Mouse (Mus musculus) activated CD4-positive, CD25-positive, alpha-beta regulatory T cell, adult 4 months (primary cell): ENCODE results near the gene Brwd1. TPM values are rescaled to one million over a fixed set of nuclear protein-coding genes. Genes with fewer than 3 reads are reported as not detected.
"Not testable (repeated sequence)": the region's sequence is repeated elsewhere in the genome, so short reads cannot be mapped to it uniquely, and the experiment has no call there.

Source experiments
- ATAC-seq: one replicate; pipeline ENCODE4 v1.8.0; 2017
- polyA plus RNA-seq, 2 experiments: library from polyadenylated mRNA; unstranded; fragments of 100-300 nt; shearing (Covaris generic); gene quantifications; one replicate each; pipeline ENCODE4 v1.2.1; 2017

The Brwd1 gene
- polyA plus RNA-seq = 10 to 100 TPM; 31.3 to 31.5 TPM

DNA sequence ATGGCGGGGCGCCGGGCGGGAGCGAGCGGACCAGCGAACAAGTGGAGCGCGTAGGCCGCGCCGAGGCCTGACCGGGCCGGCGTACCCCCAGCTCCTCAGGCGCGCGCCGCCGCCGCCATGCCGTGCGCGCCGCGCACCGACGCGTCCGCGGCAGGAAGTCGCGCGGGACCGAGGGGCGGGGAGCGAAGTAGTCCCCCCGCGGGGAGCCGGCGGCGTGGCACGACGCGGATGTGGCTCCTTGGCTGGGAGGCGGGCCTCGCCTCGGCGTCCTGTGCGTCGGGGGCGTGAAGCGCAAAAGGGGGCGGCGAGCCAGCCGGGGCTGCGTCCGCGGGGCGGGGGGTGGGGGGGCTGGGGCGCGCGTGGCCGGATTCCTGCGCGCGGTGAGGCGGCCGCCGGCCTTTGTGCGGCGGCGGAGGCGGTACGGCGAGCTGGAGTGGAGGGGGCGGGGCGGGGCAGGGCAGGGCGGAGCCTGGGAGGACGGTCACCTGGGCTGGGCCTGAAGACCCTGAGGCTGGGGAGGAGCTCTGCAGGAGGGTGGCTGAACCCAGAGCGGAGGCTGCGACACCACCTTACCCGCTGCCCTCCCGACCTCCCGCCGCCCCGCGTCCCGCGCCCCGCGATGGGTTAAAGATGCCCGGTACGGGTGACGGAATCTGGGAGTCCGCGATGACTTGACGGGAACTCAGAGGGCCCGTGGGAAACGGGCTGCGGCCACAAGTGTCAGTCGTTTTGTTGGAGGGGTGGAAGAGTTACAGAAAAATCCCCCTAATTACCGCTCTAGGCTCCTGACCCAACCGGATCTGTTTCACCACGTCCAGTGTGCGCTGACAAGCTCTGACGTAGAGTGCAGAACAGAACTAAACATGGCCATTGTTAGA, at the start of gene Brwd1:
Gene Brwd1 (minus strand): TSS at position 226 of the 878 bp plus-strand sequence.
- ATAC-seq = peak; percentile 70

DNA sequence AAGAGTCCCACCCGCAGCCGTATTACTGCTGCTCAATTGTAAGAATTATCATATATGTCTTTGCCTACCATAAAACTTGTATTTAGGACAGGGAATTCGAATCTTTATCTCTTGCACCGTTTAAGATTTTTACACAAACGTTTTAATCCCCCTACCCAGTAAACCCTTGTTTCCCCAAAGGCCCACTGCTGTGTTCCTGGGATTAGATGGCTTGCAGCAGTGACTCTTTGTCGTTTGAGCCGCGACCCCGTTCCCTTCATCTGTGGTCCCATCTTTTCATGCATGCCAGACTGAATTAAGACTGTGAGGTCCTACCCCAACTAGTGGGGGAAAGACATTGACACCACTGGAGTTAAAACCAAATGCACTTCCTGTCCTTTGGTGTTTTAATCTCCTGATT, 46.1 kb upstream of the Brwd1 start:
- no peak for ATAC-seq

DNA sequence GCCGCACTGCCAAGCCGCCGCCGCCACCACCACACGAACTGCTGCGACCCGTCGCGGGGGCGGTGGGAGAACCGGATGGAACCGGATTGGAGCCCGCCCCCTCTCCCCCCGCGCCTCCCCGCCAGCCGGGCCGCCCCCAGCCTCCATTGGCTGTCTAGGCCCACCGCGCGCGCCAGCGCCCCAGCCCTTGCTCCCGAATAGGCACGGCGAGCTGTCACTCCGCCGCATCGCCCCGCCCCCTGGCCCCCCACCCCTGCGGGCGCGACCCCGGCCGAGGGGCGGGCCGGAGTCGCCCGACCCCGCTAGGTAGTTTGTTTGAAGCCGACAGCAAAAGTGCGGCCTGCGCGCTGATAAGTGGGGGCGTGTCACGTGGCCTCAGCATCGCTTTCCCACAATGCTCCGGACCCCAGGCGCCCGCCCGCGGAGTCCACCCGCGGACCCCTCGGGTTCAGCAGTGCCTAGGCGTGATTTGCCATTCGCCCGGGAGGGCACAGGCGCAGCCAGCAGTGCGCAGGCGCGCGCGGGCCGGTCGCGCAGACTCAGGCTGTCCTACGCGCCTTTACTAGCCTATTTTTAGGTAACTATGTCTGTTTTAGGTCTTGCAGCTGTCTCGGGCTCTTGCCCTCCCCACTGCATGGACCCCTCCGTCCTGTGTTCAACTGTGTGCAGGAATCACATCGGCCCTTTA, 45.5 kb upstream of the Brwd1 start, which contains the start of gene Hmgn1:
Gene Hmgn1 (minus strand): TSS at position 73 of the 688 bp plus-strand sequence.
- ATAC-seq = peak; percentile 77

DNA sequence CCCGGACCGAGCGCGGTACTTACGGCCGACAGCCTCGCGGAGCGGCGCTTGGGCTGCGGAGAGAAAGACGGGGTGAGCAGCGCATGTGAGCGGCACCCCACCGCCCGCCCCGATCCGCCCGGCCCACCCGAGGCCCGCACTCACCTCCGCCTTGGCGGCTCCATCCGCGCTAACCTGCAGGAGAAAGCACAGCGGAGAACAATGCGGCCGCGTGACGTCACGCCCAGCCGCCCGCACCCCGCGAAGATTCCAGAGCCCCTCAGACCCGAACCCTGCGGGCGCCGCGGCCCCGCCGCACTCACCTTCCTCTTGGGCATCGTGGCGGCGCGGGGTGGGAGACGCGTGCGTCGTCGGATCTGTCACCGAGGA, 44.9 kb upstream of the Brwd1 start:
- ATAC-seq = peak; percentile 24

DNA sequence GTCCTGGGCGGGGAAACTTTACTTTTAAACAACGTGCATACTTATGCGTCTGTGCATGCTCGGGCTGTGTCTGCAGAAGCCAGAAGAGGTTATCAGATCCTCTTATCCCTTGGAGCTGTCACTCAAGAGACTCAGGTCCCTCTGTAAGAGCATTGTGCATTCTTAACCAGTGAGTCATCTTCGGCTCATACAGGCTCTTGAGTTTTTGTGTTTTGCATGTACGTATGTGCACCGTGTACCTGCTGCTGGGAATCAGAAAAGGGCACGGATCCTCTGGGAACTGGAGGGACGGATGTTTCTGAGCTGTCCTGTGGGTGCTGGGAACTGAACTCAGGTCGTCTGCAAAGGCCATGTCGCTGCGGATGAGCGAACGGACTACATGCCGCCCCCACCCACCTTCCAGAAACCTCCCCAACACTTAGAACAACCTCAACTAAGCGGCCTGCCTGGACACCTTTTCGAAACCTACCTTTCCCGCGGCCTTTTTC, 44.4 kb upstream of the Brwd1 start:
- no peak for ATAC-seq

DNA sequence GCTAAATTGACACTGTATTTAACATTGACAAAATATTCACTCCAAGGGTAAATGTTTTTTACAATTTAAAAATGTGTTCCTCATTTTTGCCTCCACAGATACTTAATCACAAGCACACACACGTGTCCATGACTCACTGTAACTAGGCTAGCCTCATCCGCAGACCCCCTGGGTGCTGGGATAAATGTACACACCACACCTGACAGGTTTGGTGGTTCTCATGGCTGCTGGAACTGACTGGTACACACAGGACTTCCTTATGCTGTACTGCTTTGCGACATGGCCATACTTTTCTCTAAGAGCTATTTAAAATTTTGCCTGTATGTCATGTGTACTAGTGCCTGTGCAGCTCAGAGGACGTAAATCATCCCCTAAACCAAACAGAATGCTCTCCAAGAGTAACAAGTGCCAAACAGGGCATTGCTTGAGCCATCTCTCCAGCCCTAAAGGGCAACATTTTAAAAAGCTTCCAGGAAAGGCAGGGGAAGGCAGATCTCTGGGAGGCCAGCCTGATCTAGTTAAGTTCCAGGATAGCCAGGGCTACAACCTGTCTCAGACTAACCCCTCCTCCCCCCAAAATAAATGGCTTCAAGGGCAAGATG, 37.8 kb upstream of the Brwd1 start:
- no peak for ATAC-seq

DNA sequence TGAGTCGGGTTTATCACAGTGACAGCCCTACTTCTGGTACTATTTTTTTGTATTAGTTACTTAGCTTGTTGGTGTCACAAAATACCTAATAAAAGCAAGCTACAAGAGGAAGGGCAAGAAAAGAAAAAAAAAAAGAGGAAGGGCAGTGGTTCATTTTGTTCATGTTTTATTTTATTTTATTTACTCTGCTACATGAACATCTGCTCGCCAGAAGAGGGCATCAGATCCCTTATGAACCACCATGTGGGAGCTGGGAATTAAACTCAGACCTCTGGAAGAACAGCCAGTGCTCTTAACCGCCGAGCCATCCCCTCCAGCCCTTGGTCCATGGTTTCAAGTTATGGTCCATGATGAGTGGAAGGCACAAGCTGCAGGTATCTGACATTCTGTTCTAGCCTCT, 32.4 kb upstream of the Brwd1 start:
- no peak for ATAC-seq

DNA sequence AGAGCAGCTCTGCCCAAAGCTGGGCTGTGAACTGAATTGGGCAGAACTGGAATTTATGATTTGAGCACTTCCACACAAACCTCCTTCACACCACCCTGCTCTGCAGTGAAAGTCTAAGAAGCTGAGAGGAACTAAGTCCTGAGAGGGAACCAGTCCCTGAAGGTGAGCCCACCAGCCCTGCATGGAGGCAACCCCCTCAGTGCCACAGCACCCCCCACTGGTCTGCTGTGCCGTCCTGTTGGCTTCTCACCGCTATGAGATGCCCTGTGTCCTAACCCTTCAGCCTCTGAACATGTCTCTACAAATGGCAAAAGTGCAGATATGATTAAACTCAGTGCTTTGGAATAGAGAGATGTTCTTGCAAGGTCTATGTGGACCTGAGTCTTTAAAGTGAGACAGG, 30.4 kb upstream of the Brwd1 start:
- no peak for ATAC-seq

DNA sequence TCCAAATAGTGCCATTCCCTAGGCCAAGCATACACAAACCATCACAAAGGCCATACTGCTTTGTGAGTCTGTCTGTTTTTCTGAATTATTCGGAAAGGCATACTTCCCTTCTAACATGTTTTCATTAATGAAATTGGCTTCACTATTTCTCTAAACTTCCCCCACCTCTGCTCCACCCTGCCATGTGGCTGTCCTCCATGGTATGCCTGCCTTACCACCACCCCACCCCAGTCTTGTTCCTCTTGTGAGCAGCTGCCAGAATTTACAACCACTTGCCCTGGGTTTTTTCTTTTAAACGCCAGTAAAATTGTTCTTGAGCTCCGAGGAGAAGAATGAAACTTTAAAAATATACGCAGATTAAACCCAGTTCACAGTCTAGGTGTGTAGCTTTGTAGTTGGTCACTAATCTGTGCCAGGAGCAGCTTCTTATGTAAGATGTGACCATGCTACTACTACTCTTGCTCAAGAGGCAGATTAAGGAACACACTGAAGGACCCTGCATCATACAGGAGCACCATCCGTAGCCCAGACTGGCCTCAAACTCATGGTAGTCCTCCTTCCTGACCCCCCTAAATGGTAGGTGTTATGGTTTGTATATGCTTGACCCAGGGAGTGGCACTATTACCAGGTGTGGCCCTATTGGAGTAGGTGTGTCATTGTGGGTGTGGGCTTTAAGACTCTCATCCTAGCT, 28.5 kb upstream of the Brwd1 start:
- ATAC-seq = no peak

DNA sequence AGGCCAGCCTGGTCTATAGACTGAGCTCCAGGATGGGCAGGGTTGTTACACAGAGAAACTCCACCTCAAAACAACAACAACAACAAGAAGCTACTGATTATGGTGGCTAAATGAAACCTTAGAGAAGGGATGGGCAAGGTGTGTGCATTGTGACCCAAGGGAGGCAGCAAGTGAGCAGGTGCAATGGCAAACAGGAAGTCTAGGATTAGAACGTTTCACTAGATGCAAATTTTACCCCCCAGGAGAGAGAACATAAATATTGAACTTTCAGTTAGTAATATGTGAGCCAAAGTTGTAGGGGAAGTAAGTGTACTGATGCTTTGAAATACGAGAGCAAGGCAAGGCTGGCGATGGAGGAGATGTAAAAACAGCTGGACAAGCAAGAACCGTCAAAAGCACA, 27.3 kb upstream of the Brwd1 start:
- no peak for ATAC-seq

DNA sequence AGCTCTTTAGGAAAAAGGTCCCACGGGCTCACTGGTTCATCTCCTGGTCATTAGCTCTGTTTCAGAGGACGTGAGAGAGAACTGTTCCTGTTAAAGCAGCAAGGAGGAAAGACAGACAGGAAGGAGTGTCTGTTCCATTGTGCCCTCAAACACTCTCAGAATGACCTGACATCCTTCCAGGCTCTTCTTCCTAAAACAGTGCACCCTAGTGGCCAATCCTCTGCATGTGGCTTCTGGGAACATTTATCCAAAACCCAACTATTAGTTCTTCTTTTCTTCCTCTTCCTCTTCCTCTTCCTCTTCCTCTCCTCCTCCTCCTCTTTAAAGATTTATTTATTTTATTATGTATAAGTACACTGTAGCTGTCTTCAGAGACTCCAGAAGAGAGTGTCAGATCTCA, 20.7 kb upstream of the Brwd1 start:
- no peak for ATAC-seq

DNA sequence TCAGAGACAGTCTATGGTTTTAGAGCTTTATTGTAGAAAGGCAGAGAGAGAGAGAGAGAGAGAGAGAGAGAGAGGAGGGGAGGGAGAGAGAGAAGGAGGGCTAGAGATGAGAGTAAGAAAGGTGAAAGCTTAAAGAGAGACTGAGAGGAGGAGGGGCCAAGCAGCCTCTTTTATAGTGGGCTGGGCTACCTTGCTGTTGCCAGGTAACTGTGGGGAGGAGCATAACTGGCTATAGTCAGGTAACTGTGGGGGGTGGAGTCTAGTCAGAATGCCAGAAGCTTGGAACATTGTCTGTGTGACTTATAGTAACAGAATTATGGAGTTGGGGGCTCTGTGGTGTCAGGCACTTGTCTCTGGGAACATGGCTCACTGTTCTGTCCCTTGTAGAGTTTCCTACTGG, 15.5 kb upstream of the Brwd1 start:
- not testable (repeated sequence) for ATAC-seq

DNA sequence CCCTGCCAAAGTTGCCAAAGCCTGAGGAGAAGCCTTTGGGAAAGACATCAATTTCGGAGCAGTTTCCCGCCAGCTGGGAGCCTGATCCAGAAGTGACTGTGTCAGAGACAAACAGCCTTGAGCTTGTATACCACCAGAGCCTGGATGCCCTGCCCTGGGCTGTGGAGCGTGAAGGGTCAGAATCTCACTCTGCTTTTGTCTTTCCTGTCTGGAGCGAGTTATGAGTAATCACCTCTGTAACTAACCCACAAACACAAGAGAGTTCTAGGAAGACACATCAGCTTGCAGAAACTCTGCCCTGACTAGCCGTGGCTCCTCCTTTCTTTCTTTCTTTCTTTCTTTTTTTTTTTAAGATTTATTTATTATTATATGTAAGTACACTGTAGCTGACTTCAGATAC, 13.6 kb upstream of the Brwd1 start:
- ATAC-seq = no peak

DNA sequence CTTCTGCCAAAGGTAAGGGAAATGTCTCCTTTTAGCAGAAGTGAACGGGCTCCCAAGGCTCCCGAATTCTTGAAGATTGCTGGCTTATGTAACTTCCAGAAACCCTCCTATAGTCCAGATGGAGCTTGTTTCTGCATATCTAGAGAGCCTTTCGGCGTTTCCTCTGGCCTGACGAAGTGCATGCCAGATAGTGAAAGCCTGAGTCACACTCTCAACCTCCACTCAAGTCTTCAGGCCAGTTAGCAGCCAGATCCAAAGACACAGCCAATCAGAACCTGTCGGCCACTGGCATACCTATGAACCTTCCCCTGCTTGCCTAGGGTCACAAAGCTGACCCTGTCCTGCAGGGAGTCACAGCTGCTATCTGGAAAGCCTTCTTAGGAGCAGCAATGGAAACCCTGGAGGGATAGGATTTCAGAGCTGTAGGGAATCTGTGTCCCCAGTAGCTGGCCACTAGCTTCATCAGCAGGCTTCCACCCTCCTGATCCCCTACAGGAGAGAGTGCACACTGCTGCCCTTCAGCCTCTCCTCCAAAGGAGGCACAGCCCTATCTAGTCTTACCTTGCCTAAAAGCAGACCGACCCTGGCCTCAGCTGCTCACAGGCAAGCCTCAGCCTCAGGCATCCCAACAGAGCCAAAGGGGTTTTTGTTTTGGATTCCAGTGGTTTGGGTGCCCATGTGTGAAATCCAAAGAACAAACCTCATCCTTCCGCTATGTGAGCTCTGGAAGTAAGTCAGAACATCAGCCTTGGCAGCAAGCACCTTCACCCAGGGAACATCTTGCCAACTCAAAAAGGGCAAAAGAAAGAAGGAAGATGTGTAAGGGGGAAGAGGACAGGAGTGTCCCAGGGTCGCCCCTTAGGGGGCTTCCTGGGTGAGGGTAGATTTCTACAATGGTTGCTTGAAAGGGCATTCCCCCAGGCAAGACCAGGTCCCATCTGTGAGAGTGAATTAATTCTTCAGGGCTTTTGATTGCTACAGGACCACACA, 9.5 kb upstream of the Brwd1 start:
- no peak for ATAC-seq

DNA sequence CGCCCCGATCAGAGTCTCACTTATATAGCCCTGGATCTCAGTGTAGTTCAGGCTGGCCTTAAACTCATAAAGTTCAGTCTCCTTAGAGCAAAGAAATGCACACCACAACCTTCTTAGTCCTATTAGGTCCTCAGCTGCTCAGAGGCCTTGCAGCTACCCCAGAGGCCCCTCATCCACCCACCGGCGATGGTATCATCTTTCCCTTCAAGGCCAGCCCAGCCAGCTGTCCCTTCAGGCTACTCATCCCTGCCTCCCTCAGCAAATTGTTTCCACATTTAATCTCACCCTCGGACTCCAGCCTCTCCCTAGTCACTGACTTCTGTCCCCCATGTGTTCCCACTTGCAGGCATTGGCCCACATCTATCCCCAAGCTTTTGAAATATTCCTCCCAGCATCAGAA, 5.8 kb upstream of the Brwd1 start:
- no peak for ATAC-seq

DNA sequence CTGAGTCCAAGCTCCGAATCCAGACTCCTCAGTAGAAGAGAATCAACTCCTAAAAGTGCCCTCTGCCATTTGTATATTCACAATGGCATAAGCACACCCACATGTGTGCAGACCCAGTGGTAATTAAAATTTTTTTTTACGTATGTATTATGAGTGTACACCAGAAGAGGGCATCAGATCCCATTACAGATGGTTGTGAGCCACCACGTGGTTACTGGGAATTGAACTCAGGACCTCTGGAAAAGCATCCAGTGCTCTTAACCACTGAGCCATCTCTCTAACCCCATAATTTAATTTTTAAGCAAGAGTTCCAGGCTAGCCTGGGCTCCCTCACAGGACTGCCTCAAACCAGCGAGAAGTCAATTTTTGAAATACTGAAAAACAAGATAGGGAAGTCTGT, 5.1 kb upstream of the Brwd1 start:
- ATAC-seq = no peak

DNA sequence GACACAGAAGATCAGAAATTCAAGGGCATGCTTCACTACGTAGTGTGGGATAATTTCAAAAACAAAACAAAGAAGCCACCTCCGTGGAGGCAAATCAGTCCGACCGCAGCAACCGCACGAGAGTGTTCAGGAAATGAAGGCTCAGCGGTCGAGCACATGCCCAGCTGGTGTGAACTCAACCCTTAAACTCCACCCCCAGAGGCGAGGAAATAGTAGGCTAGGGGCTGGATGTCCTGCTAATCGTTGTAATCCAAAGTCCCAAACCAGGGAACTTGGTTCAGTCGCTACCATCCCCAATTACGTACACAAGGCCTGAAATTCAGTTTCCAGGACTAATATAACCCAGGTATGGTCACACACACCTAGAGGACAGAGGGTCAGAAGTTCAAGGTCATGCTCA, 4.7 kb upstream of the Brwd1 start:
- no peak for ATAC-seq

DNA sequence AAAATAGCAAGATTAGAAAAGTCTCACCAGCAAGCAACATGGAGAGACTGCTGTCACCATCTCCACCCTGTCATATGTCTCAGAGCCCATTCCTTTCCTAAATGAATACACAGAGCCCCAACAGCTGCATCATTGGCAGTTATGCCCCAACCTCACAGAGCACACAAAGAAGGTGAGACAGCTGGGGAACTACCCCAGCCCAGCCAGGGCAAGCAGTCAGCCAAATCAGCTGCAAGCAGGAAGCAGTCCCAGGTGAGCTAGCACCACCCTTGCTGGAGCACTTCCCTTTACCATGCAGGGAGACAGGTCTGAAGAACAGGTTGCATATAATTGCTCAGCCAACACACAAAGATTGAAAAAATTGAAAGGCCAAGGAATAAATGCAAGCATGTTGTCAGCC, 3.3 kb upstream of the Brwd1 start:
- no peak for ATAC-seq

DNA sequence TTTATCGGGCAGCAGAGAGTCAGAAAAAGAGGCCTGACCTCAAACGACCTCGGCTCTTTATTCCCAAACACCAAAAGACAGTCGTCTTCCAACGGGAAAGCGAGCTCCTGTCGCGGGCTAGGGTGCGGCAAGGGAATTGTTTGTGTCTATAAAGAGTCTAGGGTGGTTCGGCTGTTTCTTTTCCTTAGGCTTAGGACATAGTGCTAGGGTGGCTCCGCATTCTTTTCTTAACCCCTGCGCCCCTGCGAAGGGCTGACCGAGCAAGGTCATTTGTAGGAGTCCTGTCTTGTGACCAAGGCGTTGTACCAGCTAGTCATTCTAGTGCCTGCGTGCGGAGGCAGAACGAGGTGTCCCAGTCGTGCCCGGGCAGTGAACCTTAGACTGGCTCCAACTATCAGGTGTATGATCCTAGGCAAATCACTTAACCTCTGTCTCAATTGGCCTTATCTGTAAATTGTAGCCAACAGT, 887 bp upstream of the Brwd1 start:
- no peak for ATAC-seq

DNA sequence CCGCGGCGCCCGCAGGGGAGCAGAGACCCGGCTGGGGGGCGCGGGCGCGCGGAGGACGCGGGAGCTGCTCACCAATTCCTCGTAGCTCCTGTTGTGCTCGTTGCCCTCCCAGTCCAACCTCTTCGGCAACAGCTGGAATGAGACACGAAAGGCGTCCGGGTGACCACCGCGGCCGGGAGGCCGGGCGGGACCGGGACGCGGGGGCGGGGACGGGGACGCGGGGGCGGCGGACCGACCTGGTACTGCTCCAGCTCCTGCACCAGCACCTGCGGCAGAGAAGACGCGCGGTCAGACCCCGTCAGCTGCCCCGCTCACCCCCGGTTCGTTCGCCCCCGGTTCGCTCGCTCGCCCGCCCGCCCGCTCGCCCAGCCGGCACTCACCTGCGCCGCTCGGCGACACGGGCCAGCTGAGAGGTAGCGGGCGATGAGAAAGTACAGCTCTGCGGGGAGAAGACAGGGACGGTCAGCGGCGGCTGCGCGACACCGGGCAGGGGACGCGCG, 534 bp downstream of the Brwd1 start:
- no peak for ATAC-seq

DNA sequence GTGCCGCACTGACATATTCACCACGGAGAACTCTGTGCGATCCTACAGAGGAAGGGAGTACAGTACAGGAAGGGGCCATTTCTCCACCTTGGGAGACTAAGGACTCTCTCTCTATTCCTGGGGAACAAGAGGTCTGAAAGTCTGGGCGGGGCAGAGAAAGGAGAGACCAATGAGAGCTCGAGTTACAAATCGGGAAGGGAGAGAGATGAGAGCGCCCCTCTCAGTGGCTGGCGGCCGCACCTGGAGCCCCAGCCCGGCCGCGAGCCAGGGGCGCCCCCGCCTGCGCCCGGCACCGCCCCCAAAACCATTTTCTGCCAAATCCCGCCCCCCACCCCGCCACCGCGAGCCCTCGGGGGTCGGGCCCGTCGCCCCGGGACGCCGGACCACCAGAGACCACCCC, 995 bp downstream of the Brwd1 start:
- ATAC-seq = peak; percentile 83
